Mouse (Mus musculus) megakaryocyte, embryonic 14.5 days (primary cell): Measurements from ENCODE around the gene Chmp3.

Experiments used
- FLI1 ChIP-seq: IDR thresholded peaks from 2 replicates; pipeline ENCODE4 v1.6.1; 2012; ENCODE audit warnings: low read length, inconsistent platforms, mixed read lengths
- GATA1 ChIP-seq: IDR thresholded peaks from 3 replicates; pipeline ENCODE4 v1.6.1; 2012; ENCODE audit warnings: mixed read lengths, low read length, inconsistent platforms, borderline replicate concordance

DNA sequence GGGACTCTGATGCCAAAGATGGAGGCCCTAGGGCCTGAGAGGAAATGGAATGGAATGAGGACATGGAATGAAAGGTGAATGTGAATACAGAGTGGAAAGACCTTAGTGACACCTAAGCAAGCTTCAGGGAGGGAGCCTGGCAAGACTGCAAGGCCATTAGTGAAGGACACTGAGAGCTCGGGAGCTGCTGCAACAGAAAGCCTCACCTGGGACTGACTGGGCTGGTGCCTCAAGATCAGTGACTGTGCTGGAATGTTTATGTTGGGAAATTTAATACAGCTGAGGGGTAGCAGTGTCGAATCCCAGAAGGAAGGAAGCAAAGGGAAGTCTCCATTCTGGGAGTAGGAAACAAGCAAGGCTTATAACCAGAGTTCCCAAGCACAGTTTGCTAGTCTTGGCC, 25.4 kb downstream of the Chmp3 start:
- no peak for TF ChIP-seq FLI1
- TF ChIP-seq GATA1, result no peak
